In genomic region chr5:57714621-57715523, GRCm38 (mm10) we compare ENCODE assay signal across 7 mouse cellular contexts. TPM values are rescaled to one million over a fixed set of nuclear protein-coding genes. Genes with fewer than 3 reads are reported as not detected.
DNase-seq lines count a peak whose midpoint lies in the region; ATAC-seq and TF ChIP-seq lines count a peak whose summit lies in the region.

No protein-coding gene starts in this region.

- peak overlapping the region; percentile 94 for H3K4me2 ChIP-seq in limb, embryonic 13.5 days (replicated peaks)
- peak overlapping the region; percentile 80 for H3K4me2 ChIP-seq in midbrain, embryonic 16.5 days (ENCODE audit: low read length)
- H3K4me2 ChIP-seq in stomach, embryonic 16.5 days (ENCODE audit: low read depth, low read length), result peak overlapping the region; percentile 92

- peak; percentile 33 for ATAC-seq in limb, embryonic 13.5 days (ENCODE audit: low FRiP score, low read depth)
- peak; percentile 70 for ATAC-seq in midbrain, embryonic 16.5 days
- peak; percentile 29; the same call in 1 of the 2 replicates for ATAC-seq in stomach, embryonic 16.5 days (ENCODE audit: insufficient read depth, low FRiP score)

- H3K9me3 ChIP-seq in limb, embryonic 13.5 days, result no peaks in the 10 kb centered on the region
- H3K9me3 ChIP-seq in midbrain, embryonic 16.5 days (replicated peaks; ENCODE audit: control insufficient read depth, low read length, poor library complexity, severe bottlenecking), result no peaks in the 10 kb centered on the region
- H3K9me3 ChIP-seq in stomach, embryonic 16.5 days (replicated peaks; ENCODE audit: control insufficient read depth, low read length), result no peaks in the 10 kb centered on the region

- peak; percentile 32; the same call in 1 of the 2 replicates for TF ChIP-seq CTCF in kidney, adult 2 months (conservative IDR thresholded peaks at IDR 0.05; ENCODE audit: insufficient read depth, insufficient read length, low read depth, low read length)

- no peaks in the 10 kb centered on the region; the same call in 1 of the 2 replicates for H3K27me3 ChIP-seq in kidney, adult 2 months (replicated peaks; ENCODE audit: control insufficient read depth, insufficient read depth, low read length)
- H3K27me3 ChIP-seq in limb, embryonic 13.5 days, result peaks cover 2% of the 10 kb centered on the region; the same call in 1 of the 2 replicates
- H3K27me3 ChIP-seq in midbrain, embryonic 16.5 days (ENCODE audit: control insufficient read depth, insufficient read depth, low read depth, low read length), result no peaks in the 10 kb centered on the region
- H3K27me3 ChIP-seq in stomach, embryonic 16.5 days (ENCODE audit: control insufficient read depth, insufficient read depth, low read length), result no peaks in the 10 kb centered on the region

- peak overlapping the region; percentile 66 for H3K4me3 ChIP-seq in kidney, adult 2 months (ENCODE audit: insufficient read depth, low read depth, low read length)
- peak overlapping the region; percentile 67 for H3K4me3 ChIP-seq in limb, embryonic 13.5 days
- H3K4me3 ChIP-seq in midbrain, embryonic 16.5 days (ENCODE audit: low read depth, low read length), result peak overlapping the region; percentile 85
- peak overlapping the region; percentile 75 for H3K4me3 ChIP-seq in stomach, embryonic 16.5 days (replicated peaks; ENCODE audit: low read length)

- DNase-seq in brain, adult 2 months (ENCODE audit: low read depth, low spot score), result peak; percentile 68
- peak; percentile 81 for DNase-seq in embryo, embryonic 9.5 days (ENCODE audit: extremely low spot score)
- DNase-seq in gastrocnemius, postnatal 4 days (ENCODE audit: low spot score in 2 of 2), result peak; percentile 29 to 60
- DNase-seq in kidney, adult 2 months, result peak; percentile 27

- no peaks in the 10 kb centered on the region for H3K4me1 ChIP-seq in kidney, adult 2 months (ENCODE audit: control insufficient read depth, insufficient read depth, low read length)
- peaks cover 4% of the 10 kb centered on the region; the same call in 1 of the 2 replicates for H3K4me1 ChIP-seq in limb, embryonic 13.5 days
- no peaks in the 10 kb centered on the region for H3K4me1 ChIP-seq in midbrain, embryonic 16.5 days (ENCODE audit: control insufficient read depth, insufficient read depth, low read length)
- peaks cover 2% of the 10 kb centered on the region; the same call in 1 of the 2 replicates for H3K4me1 ChIP-seq in stomach, embryonic 16.5 days (ENCODE audit: control insufficient read depth, insufficient read depth, low read length)

- H3K9ac ChIP-seq in limb, embryonic 13.5 days, result peak overlapping the region; percentile 76
- H3K9ac ChIP-seq in midbrain, embryonic 16.5 days (ENCODE audit: low read depth, low read length), result peak overlapping the region; percentile 92
- peak overlapping the region; percentile 87 for H3K9ac ChIP-seq in stomach, embryonic 16.5 days (ENCODE audit: low read length)

- no peak for TF ChIP-seq POLR2A in kidney, adult 2 months (IDR thresholded peaks at IDR 0.05; ENCODE audit: low read depth, low read length)

- no peaks in the 10 kb centered on the region for H3K36me3 ChIP-seq in kidney, adult 2 months (ENCODE audit: control insufficient read depth, insufficient read depth, low read length)
- H3K36me3 ChIP-seq in limb, embryonic 13.5 days, result no peaks in the 10 kb centered on the region
- no peaks in the 10 kb centered on the region for H3K36me3 ChIP-seq in midbrain, embryonic 16.5 days (ENCODE audit: control insufficient read depth, insufficient read depth, low read length)
- H3K36me3 ChIP-seq in stomach, embryonic 16.5 days (ENCODE audit: control insufficient read depth, insufficient read depth, low read length), result no peaks in the 10 kb centered on the region

- H3K27ac ChIP-seq in kidney, adult 2 months (ENCODE audit: insufficient read depth, low read depth, low read length), result 0 out of 2 replicates have a peak overlapping the region, but pooled peaks have one; percentile 14
- peak overlapping the region; percentile 80 for H3K27ac ChIP-seq in limb, embryonic 13.5 days
- peak overlapping the region; percentile 89 for H3K27ac ChIP-seq in midbrain, embryonic 16.5 days (ENCODE audit: low read length)
- peak overlapping the region; percentile 98 for H3K27ac ChIP-seq in stomach, embryonic 16.5 days (ENCODE audit: low read length)

- under 1% methylated on average over 44 of the region's 45 CpGs for WGBS in kidney, adult 2 months
- WGBS in limb, embryonic 13.5 days, result under 1% methylated on average over 35 of the region's 45 CpGs
- under 1% methylated on average over 43 of the region's 45 CpGs for WGBS in midbrain, embryonic 16.5 days
- under 1% methylated on average over 43 of the region's 45 CpGs for WGBS in stomach, embryonic 16.5 days

RNA-seq across cellular contexts. Expression of gene Pcdh7, which starts 2.9 kb away (rescaled TPM):
- 10 to 100 TPM; 25.3 to 26.9 TPM for total RNA-seq in gastrocnemius, postnatal 4 days (2021)
- 7.1 and 7.6 TPM in 2 replicates for polyA plus RNA-seq in kidney, adult 2 months (2012; rRNA removed)
- 8.3 and 10.3 TPM in 2 replicates for polyA plus RNA-seq in limb, embryonic 13.5 days (2015; fragmentation: Nextera tagmentation; extraction: Ambion mirVana)
- 22.3 and 23.5 TPM in 2 replicates for polyA plus RNA-seq in midbrain, embryonic 16.5 days (2015; fragmentation: Nextera tagmentation; extraction: Ambion mirVana)
- polyA plus RNA-seq in stomach, embryonic 16.5 days (2015; fragmentation: Nextera tagmentation; extraction: Ambion mirVana), result 8.4 and 9.1 TPM in 2 replicates

Comparison
In these comparisons a context has a peak if more than half of its experiments do, and no peak if none do; other contexts are left out.
1. Peak in every context shown above with its lines: DNase-seq, ATAC-seq, H3K4me3 ChIP-seq and H3K27ac ChIP-seq.
2. DNase-seq: peak in every context shown above with its lines; median percentile 81 in embryo, embryonic 9.5 days; 68 in brain, adult 2 months; 44 in gastrocnemius, postnatal 4 days; 27 in kidney, adult 2 months.
3. H3K27ac ChIP-seq: peak in every context shown above with its lines; median percentile 98 in stomach, embryonic 16.5 days; 89 in midbrain, embryonic 16.5 days; 80 in limb, embryonic 13.5 days; 14 in kidney, adult 2 months.